Mouse (Mus musculus): Measurements from ENCODE around the gene Kcne2.
A peak's percentile ranks its signal among the peaks of the same experiment; 100 is the strongest.

DNA sequence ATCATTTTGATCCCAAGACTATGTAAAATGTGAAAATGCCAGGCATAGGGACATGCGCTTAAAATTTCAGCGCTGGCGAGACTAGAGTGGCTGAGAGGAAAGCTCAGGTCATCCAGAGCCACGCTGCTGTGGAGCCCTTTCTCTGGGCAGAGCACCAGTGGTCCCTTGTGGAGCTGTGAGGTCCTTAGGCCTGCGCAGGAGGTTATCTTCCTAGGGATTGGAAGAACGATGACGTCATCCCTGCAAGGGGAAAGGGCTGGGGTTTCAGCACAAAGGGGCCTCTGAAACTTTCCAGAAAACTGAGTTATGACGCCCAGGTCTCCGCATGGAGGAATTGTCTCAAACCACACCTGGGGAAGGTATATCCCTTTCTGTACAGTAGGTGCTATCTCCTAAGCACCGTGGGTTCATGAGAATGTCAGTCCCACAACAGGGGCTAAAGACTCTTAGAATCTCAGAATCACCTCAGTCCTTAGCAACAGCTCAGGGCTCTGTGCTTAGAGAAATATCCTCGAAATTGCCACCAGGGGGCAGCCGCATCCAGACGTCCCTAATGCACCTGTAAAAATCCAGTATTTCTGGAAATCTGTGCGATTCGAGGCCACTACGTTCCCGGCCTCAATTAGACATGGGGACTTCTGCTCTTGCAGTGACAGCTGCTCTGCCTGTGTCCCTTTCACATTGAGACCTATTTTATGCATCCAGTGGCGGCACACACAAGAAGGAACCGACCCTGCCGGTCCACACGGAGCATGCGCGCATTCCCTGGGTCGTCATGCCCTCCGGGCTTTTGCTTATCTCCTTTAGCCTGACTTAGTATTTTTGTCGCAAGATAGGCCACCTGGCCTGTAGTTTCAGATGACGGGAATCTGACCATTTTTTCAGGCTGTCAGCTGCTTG is 48.7 kb downstream of the Kcne2 start:
- peak; percentile 67 for TF ChIP-seq CTCF (IDR thresholded peaks at IDR 0.05; ENCODE audit: control insufficient read depth, insufficient read depth, low read length)
- TF ChIP-seq POLR2A (IDR thresholded peaks at IDR 0.05; ENCODE audit: borderline replicate concordance, control insufficient read depth, low read depth, low read length), result no peak
